Mouse (Mus musculus): ENCODE measurements around the gene Flywch2. TPM values are rescaled to one million over a fixed set of nuclear protein-coding genes. Genes with fewer than 3 reads are reported as not detected.
A peak's percentile ranks its signal among the peaks of the same experiment; 100 is the strongest.
"Not testable (repeated sequence)": the region's sequence is repeated elsewhere in the genome, so short reads cannot be mapped to it uniquely, and the experiment has no call there.

Flywch2 gene
- total RNA-seq, 1 experiment from 2014 or later = 9.1 TPM

DNA sequence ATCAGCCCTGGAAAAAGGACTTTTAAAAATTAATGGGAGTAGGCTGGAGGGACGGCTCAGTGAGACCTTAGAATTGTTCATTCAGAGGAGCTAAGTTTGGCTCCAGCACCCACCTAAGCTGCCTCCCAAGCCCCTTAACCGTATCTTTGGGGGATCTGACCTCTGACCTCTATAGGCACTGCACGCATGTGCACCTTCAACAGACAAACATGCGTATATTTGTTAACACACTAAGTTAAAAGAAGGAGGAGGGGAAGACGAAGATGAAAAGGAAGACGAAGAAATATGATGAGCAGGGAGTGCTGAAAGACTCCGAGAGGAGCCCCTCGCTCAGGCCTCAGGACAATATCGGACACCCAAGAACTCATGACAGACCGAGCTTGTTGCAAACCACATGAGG lies 15.7 kb upstream of the Flywch2 start:
- ATAC-seq (replicated peaks in 1 of 2; ENCODE audit: insufficient read depth in 1 of 2, low FRiP score in 2 of 2, low TSS enrichment in 1 of 2, low read depth in 1 of 2, poor library complexity in 2 of 2, severe bottlenecking in 2 of 2) = no peak

DNA sequence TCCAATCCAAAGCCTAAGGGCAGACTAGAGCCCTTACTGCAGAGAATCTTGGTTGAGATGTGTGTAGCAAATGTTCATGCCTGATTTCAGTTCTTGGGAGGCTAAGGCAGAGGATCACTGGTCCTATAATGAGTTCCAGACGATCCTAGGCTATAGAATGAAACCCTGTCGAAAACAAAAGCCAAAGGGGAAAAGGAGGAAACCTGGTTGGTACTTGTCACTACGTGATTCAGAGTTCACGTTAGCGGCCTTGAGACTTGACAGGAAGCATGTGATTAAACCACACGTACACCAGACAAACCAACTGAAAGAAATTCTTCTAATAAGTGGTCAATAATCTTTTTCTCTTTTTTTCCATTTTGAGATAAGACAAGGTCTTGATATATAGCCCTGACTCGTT lies 11.4 kb upstream of the Flywch2 start:
- ATAC-seq (replicated peaks in 1 of 2; ENCODE audit: insufficient read depth in 1 of 2, low FRiP score in 2 of 2, low TSS enrichment in 1 of 2, low read depth in 1 of 2, poor library complexity in 2 of 2, severe bottlenecking in 2 of 2) = peak in 1 of 2 experiments; percentile 62; a peak in 3 of 4 replicates

DNA sequence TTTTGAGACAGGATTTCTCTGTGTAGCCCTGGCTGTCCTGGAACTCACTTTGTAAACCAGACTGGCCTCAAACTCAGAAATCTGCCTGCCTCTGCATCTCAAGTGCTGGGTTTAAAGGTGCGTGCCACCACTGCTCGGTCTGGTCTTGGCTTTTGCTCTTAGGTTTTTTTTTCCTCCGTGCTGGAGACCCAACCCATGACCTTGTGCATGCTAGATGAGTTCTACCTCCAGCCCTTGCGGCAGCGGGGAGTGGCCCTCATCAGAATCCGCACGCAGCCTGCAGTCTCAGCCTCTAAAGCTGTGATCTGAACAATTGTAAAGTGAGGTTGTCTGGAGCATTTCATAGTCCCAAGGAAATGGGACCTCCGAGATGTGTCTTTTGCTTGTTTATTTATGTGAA lies 9.4 kb upstream of the Flywch2 start:
- no peak for ATAC-seq (replicated peaks in 1 of 2; ENCODE audit: insufficient read depth in 1 of 2, low FRiP score in 2 of 2, low TSS enrichment in 1 of 2, low read depth in 1 of 2, poor library complexity in 2 of 2, severe bottlenecking in 2 of 2)

DNA sequence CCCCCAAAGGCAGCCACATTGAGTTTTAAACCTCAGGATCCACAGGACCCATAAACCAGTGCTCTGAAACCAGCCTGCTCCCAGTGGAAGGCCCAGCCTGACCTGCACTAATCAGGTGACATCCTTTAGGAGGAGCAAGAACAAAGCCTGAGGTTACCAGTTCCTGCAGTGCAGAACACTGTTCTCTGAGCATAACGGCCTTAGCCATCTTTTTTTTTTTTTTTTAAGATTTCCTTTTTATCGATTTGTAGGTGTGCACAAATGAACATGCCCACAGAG lies 5.1 kb upstream of the Flywch2 start:
- ATAC-seq (replicated peaks in 1 of 2; ENCODE audit: insufficient read depth in 1 of 2, low FRiP score in 2 of 2, low TSS enrichment in 1 of 2, low read depth in 1 of 2, poor library complexity in 2 of 2, severe bottlenecking in 2 of 2) = peak in 1 of 2 experiments; percentile 6; a peak in 1 of 4 replicates

DNA sequence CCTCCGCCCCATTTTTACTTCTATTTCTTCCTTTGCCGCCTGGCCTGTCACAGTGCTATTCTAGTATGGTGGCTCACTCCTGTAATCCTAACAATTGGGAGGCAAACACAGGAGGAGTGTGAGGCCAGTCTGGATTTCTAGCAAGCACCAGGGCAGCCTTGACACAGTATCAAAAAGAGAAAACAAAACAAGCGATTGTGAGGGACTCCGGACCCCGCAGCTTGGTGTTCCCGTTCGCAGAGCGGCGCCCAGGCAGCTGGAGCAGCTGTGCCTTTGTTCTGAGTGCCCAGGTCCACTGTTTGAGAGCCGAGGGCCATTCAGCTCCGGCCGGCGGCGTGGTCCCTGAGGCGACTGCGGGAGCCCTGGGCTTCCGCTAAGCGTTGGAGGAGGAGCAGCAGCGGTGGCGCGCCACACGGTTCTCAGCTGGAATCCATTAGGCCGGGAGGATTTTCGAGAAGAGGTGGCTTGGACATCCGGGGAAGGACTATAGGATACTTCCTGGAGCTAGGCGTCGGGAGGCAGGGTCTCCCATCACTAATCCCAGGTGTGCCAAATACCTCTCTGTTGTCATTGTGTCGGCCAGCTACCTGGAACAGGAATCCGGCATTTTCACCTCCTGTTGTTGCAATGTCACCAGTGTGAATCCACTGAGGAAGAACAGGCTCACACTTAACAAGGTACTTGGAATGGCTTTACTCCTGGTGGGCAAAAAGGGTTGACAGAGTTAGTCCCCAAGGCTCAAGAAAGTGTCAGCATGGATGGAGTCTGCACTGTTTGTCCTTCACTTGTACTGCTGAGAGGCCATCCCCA lies 4.6 kb upstream of the Flywch2 start, which contains the start of gene Srrm2:
Gene Srrm2, plus strand, starts transcription at position 264 of the 810 bp plus-strand sequence.
- peak; percentile 56 to 63 for ATAC-seq (replicated peaks in 1 of 2; ENCODE audit: insufficient read depth in 1 of 2, low FRiP score in 2 of 2, low TSS enrichment in 1 of 2, low read depth in 1 of 2, poor library complexity in 2 of 2, severe bottlenecking in 2 of 2)

DNA sequence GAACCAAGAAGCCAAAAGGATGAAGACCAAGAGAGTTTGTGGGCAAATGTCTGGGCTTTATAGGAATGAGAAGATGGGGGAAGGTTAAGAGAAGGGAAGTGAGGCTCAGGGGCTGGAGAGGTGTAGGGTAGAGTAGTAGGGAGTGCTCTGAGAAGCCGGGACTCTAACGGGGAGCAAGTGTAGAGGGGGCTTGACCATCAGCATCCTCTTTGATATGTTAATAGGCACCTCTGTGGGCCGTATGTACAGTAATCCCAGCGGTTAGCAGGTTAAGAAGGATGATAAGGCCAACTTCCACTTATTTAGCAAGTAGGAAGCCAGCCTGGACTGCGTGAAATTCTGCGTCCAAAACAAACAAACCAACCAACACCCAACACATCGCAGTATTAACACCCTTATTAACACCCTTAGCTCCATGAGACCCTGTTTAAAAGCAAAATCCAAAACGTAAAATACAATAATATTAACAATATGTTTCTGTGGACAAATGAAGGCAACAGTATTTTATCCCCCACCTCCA lies 3.9 kb upstream of the Flywch2 start:
- ATAC-seq (replicated peaks in 1 of 2; ENCODE audit: insufficient read depth in 1 of 2, low FRiP score in 2 of 2, low TSS enrichment in 1 of 2, low read depth in 1 of 2, poor library complexity in 2 of 2, severe bottlenecking in 2 of 2) = no peak

DNA sequence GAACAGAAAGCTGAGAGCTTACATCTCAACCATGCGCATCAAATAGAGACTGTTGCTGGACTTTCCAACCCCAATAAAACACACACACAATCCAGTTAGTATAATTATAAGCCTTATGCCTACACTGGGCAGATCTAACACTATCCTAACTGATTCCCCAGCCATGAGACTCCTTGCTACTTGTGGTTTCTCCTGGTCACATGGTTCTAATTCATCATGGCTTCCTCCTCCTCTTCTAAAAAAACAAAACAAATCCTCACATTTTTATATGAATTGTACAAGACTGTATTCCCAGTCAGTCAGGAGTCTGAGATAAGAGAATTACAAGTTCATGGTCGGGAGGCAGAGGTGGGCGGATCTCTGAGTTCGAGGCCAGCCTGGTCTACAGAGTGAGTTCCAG lies 3.1 kb upstream of the Flywch2 start:
- no peak for ATAC-seq (replicated peaks in 1 of 2; ENCODE audit: insufficient read depth in 1 of 2, low FRiP score in 2 of 2, low TSS enrichment in 1 of 2, low read depth in 1 of 2, poor library complexity in 2 of 2, severe bottlenecking in 2 of 2)

DNA sequence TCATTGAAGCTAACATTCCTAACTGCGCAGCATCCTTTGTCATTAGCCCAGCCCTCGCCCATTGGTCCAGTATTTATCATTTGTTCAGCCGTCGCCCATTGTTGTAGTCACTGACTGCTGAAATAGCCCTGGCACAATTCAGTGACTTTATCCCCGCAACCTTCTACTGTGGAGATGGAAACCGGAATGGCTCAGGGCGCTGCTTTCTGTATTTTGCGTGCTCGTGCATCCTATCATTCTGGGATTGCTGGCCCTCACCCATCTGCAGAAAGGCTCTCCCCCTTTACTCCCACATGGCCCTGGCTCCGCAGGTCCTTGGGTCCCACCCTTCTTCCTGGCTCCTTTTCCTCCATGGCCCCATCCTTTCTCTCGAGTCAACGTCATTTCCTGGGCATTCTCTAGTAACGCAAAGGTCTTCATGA lies 640 bp upstream of the Flywch2 start:
- no peak for ATAC-seq (replicated peaks in 1 of 2; ENCODE audit: insufficient read depth in 1 of 2, low FRiP score in 2 of 2, low TSS enrichment in 1 of 2, low read depth in 1 of 2, poor library complexity in 2 of 2, severe bottlenecking in 2 of 2)

DNA sequence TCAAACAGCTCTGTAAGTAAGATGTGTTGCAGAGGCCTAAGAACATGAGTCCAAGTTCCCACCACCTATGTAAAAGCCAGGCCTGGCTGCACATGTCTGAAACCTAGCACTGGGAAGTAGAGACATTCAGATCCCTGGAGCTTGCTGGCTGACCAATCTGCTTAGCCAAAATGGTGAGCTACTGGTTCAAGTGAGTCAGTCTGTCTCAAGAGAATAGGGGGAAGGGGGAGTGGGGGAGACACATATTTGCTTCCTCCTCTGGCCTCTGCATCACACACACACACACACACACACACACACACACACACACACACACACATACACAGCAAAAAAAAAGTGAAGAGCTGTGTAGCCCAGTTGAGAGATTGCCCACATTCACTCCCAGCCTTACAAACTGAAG lies 2.5 kb downstream of the Flywch2 start:
- no peak for ATAC-seq (replicated peaks in 1 of 2; ENCODE audit: insufficient read depth in 1 of 2, low FRiP score in 2 of 2, low TSS enrichment in 1 of 2, low read depth in 1 of 2, poor library complexity in 2 of 2, severe bottlenecking in 2 of 2)

DNA sequence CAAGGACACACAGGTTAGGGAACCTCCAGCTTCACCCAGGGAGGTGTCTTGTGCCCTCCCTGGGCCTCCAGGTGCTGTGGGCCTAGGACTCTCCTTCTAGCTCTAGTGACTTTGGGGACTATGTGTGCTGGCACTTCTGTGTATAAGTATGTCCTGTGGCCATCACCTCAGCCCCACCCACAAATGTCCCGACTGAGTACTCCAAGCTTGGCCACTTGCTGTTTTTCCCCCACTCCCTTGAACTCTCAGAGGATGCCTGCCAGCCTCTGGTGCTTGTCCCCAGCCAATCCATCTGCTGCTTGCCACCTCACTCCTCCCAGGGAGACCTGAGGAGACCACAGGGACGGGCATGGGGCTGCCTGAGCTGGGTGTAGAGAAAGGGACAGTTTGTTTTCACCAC lies 7.4 kb downstream of the Flywch2 start:
- no peak for ATAC-seq (replicated peaks in 1 of 2; ENCODE audit: insufficient read depth in 1 of 2, low FRiP score in 2 of 2, low TSS enrichment in 1 of 2, low read depth in 1 of 2, poor library complexity in 2 of 2, severe bottlenecking in 2 of 2)

DNA sequence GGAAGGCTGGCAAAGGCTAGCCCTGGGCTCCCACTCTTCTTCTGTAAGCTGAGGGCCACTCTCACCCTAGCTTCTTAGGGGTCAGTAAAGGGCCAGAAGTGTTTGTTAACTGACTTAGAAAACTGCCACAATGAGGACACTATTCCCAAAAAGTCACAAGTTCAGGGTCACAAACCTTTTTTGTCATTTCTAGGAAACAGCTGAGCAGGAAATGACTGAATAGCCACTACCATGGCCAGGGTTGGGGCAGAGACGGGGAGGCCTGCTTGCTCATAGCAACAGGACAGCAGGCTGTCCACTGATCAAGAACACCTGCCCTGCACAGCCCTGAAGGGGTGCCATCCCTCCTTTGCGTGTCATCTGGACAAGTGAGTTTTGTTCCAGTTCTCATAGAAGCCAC lies 8.7 kb downstream of the Flywch2 start:
- no peak for ATAC-seq (replicated peaks in 1 of 2; ENCODE audit: insufficient read depth in 1 of 2, low FRiP score in 2 of 2, low TSS enrichment in 1 of 2, low read depth in 1 of 2, poor library complexity in 2 of 2, severe bottlenecking in 2 of 2)

DNA sequence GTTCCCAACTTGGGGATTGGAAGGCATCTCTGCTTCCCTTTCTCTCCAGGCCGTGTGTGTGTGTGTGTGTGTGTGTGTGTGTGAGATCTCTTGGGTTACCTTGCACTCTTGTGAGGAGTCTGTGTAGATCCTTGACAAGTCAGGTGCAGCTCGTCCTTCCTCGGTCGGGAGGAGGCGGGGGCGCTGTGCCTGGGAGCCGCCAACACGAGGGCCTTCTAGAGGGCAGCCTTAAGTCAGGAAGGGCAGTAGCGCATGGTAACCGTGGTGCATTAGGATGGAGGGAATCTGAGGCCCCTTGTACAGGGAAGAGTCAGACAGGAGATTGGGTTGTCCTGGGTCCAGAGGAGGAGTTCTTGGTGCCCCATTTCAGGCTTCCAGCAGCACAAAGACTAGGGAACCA lies 9.7 kb downstream of the Flywch2 start:
- ATAC-seq (replicated peaks in 1 of 2; ENCODE audit: insufficient read depth in 1 of 2, low FRiP score in 2 of 2, low TSS enrichment in 1 of 2, low read depth in 1 of 2, poor library complexity in 2 of 2, severe bottlenecking in 2 of 2) = no peak

DNA sequence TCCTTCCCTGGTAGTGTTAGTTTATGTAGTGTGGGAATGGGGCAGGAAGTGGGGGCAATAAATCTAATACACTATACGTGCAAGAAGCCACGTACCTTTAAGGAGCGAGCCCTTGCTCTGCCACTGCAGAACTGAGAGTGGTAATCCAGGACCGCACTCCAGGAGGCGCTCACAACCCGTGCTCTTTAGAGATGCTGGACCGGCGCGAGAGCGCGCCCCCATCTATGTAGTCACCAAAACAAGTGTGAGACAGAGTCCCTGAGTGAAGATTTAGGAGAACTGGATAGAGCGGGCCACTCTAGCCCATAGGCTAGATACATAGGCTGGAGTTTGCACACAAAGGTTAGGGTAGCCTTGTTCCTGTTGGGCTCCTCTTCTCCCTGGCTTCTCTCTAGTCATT lies 11.8 kb downstream of the Flywch2 start:
- peak; percentile 80 to 81 for ATAC-seq (replicated peaks in 1 of 2; ENCODE audit: insufficient read depth in 1 of 2, low FRiP score in 2 of 2, low TSS enrichment in 1 of 2, low read depth in 1 of 2, poor library complexity in 2 of 2, severe bottlenecking in 2 of 2)

DNA sequence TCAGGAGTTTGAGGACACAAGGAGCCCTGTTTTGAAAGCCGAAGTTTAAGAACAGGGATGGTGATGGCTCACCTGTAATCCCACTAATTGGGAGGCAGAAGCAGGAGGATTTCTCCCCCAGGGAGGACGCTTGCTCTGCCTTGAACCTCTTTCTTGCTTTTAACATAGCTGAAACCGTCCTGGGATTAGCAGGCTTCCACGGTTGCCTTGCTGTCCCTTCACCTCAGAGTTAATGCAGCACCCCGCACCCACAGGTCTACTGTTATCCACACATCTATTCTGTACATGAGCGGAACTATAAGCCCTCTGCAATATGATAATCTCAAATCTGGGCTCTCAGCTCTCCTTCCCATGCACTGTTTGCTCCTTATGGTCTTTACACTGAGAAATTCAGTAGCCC lies 12.2 kb downstream of the Flywch2 start:
- ATAC-seq (replicated peaks in 1 of 2; ENCODE audit: insufficient read depth in 1 of 2, low FRiP score in 2 of 2, low TSS enrichment in 1 of 2, low read depth in 1 of 2, poor library complexity in 2 of 2, severe bottlenecking in 2 of 2) = no peak

DNA sequence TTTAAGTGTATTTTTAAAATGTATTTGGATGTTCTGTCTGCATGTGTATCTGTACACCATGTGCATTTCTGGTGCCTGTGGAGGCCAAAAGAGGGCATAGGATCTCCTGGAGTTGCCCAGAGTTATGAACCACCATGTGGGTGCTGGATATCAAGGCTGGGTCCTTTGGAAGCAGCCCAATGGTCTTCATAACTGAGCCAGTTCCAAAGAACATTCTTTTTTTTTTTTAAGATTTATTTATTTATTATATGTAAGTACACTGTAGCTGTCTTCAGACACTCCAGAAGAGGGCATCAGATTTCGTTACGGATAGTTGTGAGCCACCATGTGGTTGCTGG lies 13.7 kb downstream of the Flywch2 start:
- ATAC-seq (replicated peaks in 1 of 2; ENCODE audit: insufficient read depth in 1 of 2, low FRiP score in 2 of 2, low TSS enrichment in 1 of 2, low read depth in 1 of 2, poor library complexity in 2 of 2, severe bottlenecking in 2 of 2) = not testable (repeated sequence)

DNA sequence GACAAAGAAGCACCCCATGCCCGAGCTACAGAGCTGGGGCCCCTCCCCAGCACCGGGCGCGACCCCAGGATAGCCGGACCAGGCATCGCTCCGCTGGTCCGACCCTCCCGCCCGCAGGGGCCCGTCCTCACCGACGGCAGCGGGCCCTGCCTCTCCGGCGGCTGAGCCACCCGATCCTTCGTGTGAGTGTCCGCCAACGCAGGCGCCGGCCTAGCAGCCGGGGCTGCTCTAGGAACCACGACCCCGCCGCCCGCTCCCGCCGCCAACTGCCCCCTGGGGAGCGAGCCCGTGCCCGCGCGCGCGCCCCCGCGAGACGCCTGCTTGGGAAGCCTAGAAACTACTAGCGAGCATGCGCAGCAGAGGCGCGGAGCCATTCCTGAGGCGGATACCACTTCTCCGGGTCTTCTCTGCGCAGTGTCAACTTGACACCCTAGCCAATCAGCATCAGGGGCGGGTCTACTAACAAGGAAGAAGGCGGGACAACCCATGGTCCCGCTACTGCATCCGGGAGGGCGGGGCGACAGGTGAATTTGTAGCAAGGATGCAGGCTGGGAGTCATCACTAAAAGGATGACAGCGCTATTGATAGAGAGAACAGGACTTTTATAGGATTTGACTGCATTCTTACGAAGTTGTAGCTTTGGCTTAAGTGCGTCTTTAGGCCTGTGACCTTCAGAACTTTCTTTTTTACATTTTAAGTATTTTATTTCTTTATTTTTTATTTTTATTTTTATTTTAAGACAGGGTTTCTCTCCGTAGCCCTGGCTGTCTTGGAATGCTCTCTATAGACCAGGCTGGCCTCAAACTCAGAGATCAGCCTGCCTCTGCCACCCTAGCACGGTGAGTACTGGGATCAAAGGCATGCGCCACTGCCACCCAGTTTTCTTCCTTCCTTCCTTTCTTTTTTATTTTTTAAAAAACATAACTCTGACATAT lies 14.3 kb downstream of the Flywch2 start, which contains the start of gene Flywch1:
Gene Flywch1, minus strand, starts transcription at position 319 of the 935 bp plus-strand sequence.
- ATAC-seq (replicated peaks in 1 of 2; ENCODE audit: insufficient read depth in 1 of 2, low FRiP score in 2 of 2, low TSS enrichment in 1 of 2, low read depth in 1 of 2, poor library complexity in 2 of 2, severe bottlenecking in 2 of 2) = peak; percentile 98

DNA sequence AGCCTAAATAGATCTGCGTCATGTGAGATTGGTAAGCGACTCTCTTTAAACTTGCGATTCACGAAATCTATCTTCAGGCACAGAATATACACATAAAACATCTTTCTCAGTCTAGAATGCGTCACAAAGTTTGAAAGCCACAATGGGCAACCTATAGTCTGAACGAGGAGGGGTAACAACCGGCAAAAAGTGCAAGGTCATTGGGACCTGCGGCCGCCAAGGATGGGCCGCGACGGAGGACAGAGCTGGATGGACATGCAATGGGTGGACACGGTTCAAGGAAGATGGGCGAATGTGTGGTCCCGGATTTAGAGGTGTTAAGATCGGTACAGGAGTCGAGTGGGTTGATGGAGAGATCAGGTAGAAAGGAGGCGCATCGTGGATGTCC lies 15.0 kb downstream of the Flywch2 start:
- 0 out of 4 replicates have a peak, but pooled peaks of 1 of the 2 experiments have one; percentile 2 for ATAC-seq (replicated peaks in 1 of 2; ENCODE audit: insufficient read depth in 1 of 2, low FRiP score in 2 of 2, low TSS enrichment in 1 of 2, low read depth in 1 of 2, poor library complexity in 2 of 2, severe bottlenecking in 2 of 2)

DNA sequence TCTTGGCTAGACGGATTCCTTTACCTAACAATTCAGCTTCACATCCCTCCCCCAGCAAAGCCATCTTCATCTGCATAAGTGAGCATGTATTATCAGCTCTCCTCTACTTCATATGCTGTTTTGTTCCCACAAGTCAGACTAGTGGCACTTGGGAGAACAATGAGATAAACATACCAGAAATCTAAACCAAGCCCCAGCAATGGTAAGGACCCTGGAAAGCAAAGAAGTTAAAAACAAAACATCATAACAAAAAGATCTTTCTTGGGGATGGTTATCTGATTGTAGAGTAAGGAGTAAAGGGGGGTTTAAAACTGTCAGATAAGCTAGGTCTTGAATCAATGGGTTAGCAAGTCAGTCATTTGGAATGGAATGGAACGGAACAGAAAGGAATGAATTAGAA lies 15.4 kb downstream of the Flywch2 start:
- ATAC-seq (replicated peaks in 1 of 2; ENCODE audit: insufficient read depth in 1 of 2, low FRiP score in 2 of 2, low TSS enrichment in 1 of 2, low read depth in 1 of 2, poor library complexity in 2 of 2, severe bottlenecking in 2 of 2) = no peak
